Mouse (Mus musculus): ENCODE data around the gene Cacna1a.
"Not testable (repeated sequence)": the region's sequence is repeated elsewhere in the genome, so short reads cannot be mapped to it uniquely, and the experiment has no call there.

Gene Cacna1a

GRCm38 (mm10) chr8:84599401-84599800, 211.2 kb downstream of the Cacna1a start:
- DNase-seq = no peak

- no peak for DNase-seq
Observed at GRCm38 (mm10) chr8:84600311-84600907, 212.2 kb downstream of the Cacna1a start.

- DNase-seq = no peak
Observed at GRCm38 (mm10) chr8:84601221-84601751, 213.0 kb downstream of the Cacna1a start.

- peak; percentile 59 for DNase-seq
Observed at GRCm38 (mm10) chr8:84614512-84615223, 226.4 kb downstream of the Cacna1a start.

- DNase-seq = no peak
Observed at GRCm38 (mm10) chr8:84615666-84616485, 227.6 kb downstream of the Cacna1a start.

GRCm38 (mm10) chr8:84617005-84617404, 228.8 kb downstream of the Cacna1a start:
- DNase-seq = no peak

GRCm38 (mm10) chr8:84621102-84621625, 232.9 kb downstream of the Cacna1a start:
- DNase-seq = no peak

GRCm38 (mm10) chr8:84623425-84623824, 235.2 kb downstream of the Cacna1a start:
- not testable (repeated sequence) for DNase-seq

GRCm38 (mm10) chr8:84629586-84629985, 241.3 kb downstream of the Cacna1a start:
- no peak for DNase-seq

- no peak for DNase-seq
Observed at GRCm38 (mm10) chr8:84630145-84630544, 241.9 kb downstream of the Cacna1a start.

- DNase-seq = no peak
Observed at GRCm38 (mm10) chr8:84631813-84632212, 243.6 kb downstream of the Cacna1a start.

GRCm38 (mm10) chr8:84633841-84634584, 245.8 kb downstream of the Cacna1a start:
- DNase-seq = no peak

GRCm38 (mm10) chr8:84634849-84635304, 246.6 kb downstream of the Cacna1a start:
- no peak for DNase-seq

- DNase-seq = no peak
Observed at GRCm38 (mm10) chr8:84635397-84636050, 247.3 kb downstream of the Cacna1a start.

GRCm38 (mm10) chr8:84636051-84636691, 247.9 kb downstream of the Cacna1a start:
- DNase-seq = no peak

GRCm38 (mm10) chr8:84637946-84638554, 249.8 kb downstream of the Cacna1a start:
- DNase-seq = peak; percentile 55

- DNase-seq = peak; percentile 59
Observed at GRCm38 (mm10) chr8:84638555-84639161, 250.4 kb downstream of the Cacna1a start.

- DNase-seq = peak; percentile 95
Observed at GRCm38 (mm10) chr8:84639162-84640009, 251.1 kb downstream of the Cacna1a start.

- no peak for DNase-seq
Observed at GRCm38 (mm10) chr8:84640010-84640588, 251.9 kb downstream of the Cacna1a start.

Data from thymus, postnatal 4 days (tissue).